Mouse (Mus musculus) liver, adult 2 months (tissue): ENCODE data around the gene Ankle2.

Experiments used
- CTCF ChIP-seq: fragments of 200-500 bp; IDR thresholded peaks from 2 replicates; pipeline ENCODE4 v1.5.1; 2011; ENCODE audit warnings: low read depth, low read length, control low read depth
- POLR2A ChIP-seq: fragments of 200-500 bp; IDR thresholded peaks from 2 replicates; pipeline ENCODE4 v1.6.1; 2011; ENCODE audit warnings: low read length, control low read depth; ENCODE audit not compliant: insufficient read depth; ENCODE audit errors: extremely low read depth

DNA sequence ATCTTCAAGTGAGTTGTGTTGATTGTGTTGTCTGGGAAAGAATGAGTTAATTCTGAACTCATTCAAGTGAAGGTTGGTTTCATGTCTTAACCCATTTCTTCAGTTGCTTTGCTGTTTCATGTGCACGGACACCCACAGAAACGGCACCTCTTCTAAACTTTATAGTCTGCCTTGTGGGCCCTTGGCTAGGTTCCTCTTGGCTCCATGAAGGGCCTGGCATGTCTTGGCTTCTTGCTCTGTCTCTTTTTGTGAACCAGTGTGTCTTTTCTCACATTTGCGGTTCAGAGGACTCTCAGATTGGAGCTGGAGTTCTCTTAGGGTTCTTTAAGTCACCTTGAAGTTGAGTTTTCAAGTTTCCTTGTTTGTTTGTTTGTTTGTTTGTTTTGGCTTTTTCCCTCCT, 5.7 kb upstream of the Ankle2 start:
- TF ChIP-seq CTCF (no peak), POLR2A (no peak)
